Mouse (Mus musculus) brown adipose tissue, adult 24 weeks (tissue): ENCODE data around the gene Tcfl5. TPM values are rescaled to one million over a fixed set of nuclear protein-coding genes. Genes with fewer than 3 reads are reported as not detected.

Source experiments
- polyA plus RNA-seq: library from polyadenylated mRNA; stranded (reverse); fragments of >200 nt; gene quantifications from 2 replicates; pipeline ENCODE4 v1.2.4, GENCODE M21; 2012; ENCODE audit not compliant: missing spikeins, insufficient read depth, insufficient read length

Tcfl5 gene
- polyA plus RNA-seq, 1 experiment: not detected

Other genes starting within 250 kb of the Tcfl5 start
- gene Slco4a1, start 186.5 kb downstream of the Tcfl5 start, polyA plus RNA-seq: 0.46 and 1.8 TPM in 2 replicates
- gene Ntsr1, start 142.7 kb downstream of the Tcfl5 start, polyA plus RNA-seq: not detected in 2 replicates
- 8.1 and 10.4 TPM in 2 replicates for gene Mrgbp, start 61.4 kb downstream of the Tcfl5 start, polyA plus RNA-seq
- 17.9 and 19.9 TPM in 2 replicates for gene Ogfr, start 53.5 kb downstream of the Tcfl5 start, polyA plus RNA-seq
- not detected in 2 replicates for gene Col9a3, start 44.9 kb downstream of the Tcfl5 start, polyA plus RNA-seq
- 13.6 and 15.3 TPM in 2 replicates for gene Dido1, start 67.3 kb upstream of the Tcfl5 start, polyA plus RNA-seq
- gene Gid8, start 67.4 kb upstream of the Tcfl5 start, polyA plus RNA-seq: 40.1 and 72.7 TPM in 2 replicates
- gene Slc17a9, start 82.6 kb upstream of the Tcfl5 start, polyA plus RNA-seq: not detected in 2 replicates
- gene Bhlhe23, start 134.2 kb upstream of the Tcfl5 start, polyA plus RNA-seq: not detected in 2 replicates